Mouse (Mus musculus): Measurements from ENCODE around the gene Wdr41. TPM values are rescaled to one million over a fixed set of nuclear protein-coding genes. Genes with fewer than 3 reads are reported as not detected.

Wdr41 gene
- polyA plus RNA-seq, 2 experiments = 20.4 to 24.4 TPM

DNA sequence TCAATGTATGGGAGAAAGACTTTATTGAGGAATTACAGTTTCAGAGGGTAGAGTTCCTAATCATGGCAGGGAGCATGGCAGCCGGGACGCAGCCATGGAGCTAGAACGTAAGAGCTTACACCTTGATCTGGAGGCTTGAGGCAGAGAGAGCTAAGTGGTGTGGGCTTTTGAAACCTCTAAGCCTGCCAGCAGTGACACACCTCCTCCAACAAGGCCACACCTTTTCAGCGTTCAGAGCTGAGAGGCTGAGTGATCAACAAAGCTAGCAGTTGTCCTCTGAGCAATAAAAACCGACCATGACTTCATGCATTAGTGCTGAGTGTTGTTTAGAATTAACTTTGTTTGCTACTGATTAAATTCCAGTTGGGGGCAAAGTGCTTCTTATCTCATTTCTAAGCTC lies 14.4 kb downstream of the Wdr41 start:
- ATAC-seq (ENCODE audit: low FRiP score, low read depth) (no peak), DNase-seq (ENCODE audit: low spot score) (no peak)
- Histone ChIP-seq H3K4me2 (replicated peaks; ENCODE audit: low read depth, low read length, severe bottlenecking) (no peak overlapping the region), H3K9ac (ENCODE audit: low read depth, low read length, severe bottlenecking) (no peak overlapping the region), H3K4me3 (replicated peaks; ENCODE audit: low read length) (no peak overlapping the region), H3K27me3 (ENCODE audit: control insufficient read depth, insufficient read depth, low read length) (no peaks in the 10 kb centered on the region), H3K27ac (replicated peaks; ENCODE audit: low read depth, low read length) (no peak overlapping the region), H3K9me3 (ENCODE audit: control insufficient read depth, low read length) (no peaks in the 10 kb centered on the region), H3K36me3 (ENCODE audit: control insufficient read depth, insufficient read depth, low read length) (no peaks in the 10 kb centered on the region), H3K4me1 (ENCODE audit: control insufficient read depth, insufficient read depth, low read length) (peaks cover 9% of the 10 kb centered on the region; the same call in 1 of the 2 replicates)
- WGBS = 60% methylated on average over 5 of the region's 5 CpGs
- TF ChIP-seq POLR2A (IDR thresholded peaks at IDR 0.05; ENCODE audit: borderline replicate concordance, extremely low read depth, insufficient read depth, insufficient read length) = no peak

DNA sequence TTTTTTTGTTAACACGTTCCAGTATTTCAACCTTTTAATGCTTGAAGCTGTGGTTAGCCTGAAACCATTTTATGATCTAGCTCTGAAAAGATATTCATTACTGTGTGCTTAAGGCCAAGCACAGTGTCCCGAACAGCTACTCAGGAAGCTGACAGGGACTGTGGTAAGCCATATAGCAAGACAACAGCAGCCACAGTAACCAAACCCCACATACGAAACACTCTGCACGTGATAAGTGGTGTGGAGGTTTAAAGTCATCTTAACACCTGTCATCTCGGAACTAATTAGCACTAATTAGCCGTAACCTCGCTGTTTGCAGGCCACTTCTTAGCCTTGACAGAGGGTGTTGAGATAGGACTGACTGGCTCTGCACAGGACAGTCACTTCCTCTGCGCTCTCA lies 31.1 kb downstream of the Wdr41 start:
- H3K9ac ChIP-seq (ENCODE audit: low read depth, low read length, severe bottlenecking) = no peak overlapping the region
- no peak overlapping the region for H3K4me3 ChIP-seq (replicated peaks; ENCODE audit: low read length)
- no peak for DNase-seq (ENCODE audit: low spot score)
- ATAC-seq (ENCODE audit: low FRiP score, low read depth) = no peak
- WGBS = 63% methylated on average over 8 of the region's 8 CpGs
- no peaks in the 10 kb centered on the region for H3K27me3 ChIP-seq (ENCODE audit: control insufficient read depth, insufficient read depth, low read length)
- H3K27ac ChIP-seq (replicated peaks; ENCODE audit: low read depth, low read length) = no peak overlapping the region
- no peak overlapping the region for H3K4me2 ChIP-seq (replicated peaks; ENCODE audit: low read depth, low read length, severe bottlenecking)
- TF ChIP-seq POLR2A (IDR thresholded peaks at IDR 0.05; ENCODE audit: borderline replicate concordance, extremely low read depth, insufficient read depth, insufficient read length) = no peak
- H3K9me3 ChIP-seq (ENCODE audit: control insufficient read depth, low read length) = no peaks in the 10 kb centered on the region
- H3K4me1 ChIP-seq (ENCODE audit: control insufficient read depth, insufficient read depth, low read length) = no peaks in the 10 kb centered on the region
- peaks cover 8% of the 10 kb centered on the region; the same call in 1 of the 2 replicates for H3K36me3 ChIP-seq (ENCODE audit: control insufficient read depth, insufficient read depth, low read length)

DNA sequence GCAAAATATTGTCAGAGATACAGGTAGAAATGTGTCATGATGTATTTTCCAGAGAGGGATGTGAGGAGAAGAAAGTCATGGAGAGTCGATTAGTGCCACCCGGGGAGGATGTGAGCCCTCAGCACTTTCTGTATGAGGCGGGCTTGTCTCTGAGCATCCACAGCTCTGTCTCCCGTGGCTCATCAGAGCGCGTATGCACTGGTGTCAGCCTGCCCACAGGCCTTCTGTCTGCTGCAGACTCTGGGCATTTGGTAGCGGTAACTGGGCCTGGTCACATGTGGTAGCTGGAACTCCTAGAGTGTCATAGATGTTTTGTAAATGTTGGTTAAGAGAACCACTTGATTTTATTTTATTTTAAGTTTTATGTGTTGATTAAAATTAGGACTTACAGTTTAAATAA lies 33.1 kb downstream of the Wdr41 start:
- Histone ChIP-seq H3K9me3 (ENCODE audit: control insufficient read depth, low read length) (no peaks in the 10 kb centered on the region), H3K4me2 (replicated peaks; ENCODE audit: low read depth, low read length, severe bottlenecking) (no peak overlapping the region), H3K4me1 (ENCODE audit: control insufficient read depth, insufficient read depth, low read length) (no peaks in the 10 kb centered on the region), H3K27me3 (ENCODE audit: control insufficient read depth, insufficient read depth, low read length) (no peaks in the 10 kb centered on the region), H3K36me3 (ENCODE audit: control insufficient read depth, insufficient read depth, low read length) (peaks cover 8% of the 10 kb centered on the region; the same call in 1 of the 2 replicates), H3K27ac (replicated peaks; ENCODE audit: low read depth, low read length) (no peak overlapping the region), H3K4me3 (replicated peaks; ENCODE audit: low read length) (no peak overlapping the region), H3K9ac (ENCODE audit: low read depth, low read length, severe bottlenecking) (no peak overlapping the region)
- ATAC-seq (ENCODE audit: low FRiP score, low read depth) (no peak), DNase-seq (ENCODE audit: low spot score) (no peak)
- WGBS = 87% methylated on average over 7 of the region's 7 CpGs
- TF ChIP-seq POLR2A (IDR thresholded peaks at IDR 0.05; ENCODE audit: borderline replicate concordance, extremely low read depth, insufficient read depth, insufficient read length) = no peak

DNA sequence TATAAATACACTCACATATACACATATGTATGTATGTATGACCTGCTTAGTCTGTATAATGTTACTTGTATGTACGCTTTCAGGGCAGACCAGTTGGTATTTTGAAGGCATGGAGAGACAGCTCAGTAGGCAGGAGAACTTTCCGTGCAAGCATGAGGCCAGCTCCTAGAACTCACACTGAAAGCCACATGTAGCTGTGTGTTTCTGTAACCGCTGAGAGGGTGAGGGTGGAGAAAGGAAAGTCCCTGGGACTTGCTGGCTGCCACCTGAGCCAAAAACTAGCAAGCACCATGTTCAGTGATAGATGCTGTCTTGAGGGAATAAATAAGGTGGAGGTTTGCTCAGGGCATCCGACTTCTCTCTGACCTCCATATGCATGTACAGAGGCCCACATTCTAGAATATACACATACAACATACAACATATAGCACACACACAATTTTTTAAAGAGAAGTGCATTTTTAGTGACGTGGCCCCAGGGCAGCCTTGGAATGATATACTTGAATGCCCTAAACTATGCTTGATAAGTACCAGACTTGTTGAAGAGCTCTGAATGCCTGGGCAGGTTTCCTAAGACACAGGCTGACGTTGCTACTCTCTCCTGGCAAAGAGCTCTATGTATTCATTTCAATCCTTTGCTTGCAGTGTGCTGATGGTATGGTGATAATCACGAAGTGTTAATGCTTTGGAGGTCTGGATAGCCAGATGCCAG lies 35.6 kb downstream of the Wdr41 start:
- H3K27me3 ChIP-seq (ENCODE audit: control insufficient read depth, insufficient read depth, low read length) = no peaks in the 10 kb centered on the region
- TF ChIP-seq POLR2A (IDR thresholded peaks at IDR 0.05; ENCODE audit: borderline replicate concordance, extremely low read depth, insufficient read depth, insufficient read length) = no peak
- H3K4me2 ChIP-seq (replicated peaks; ENCODE audit: low read depth, low read length, severe bottlenecking) = no peak overlapping the region
- H3K4me1 ChIP-seq (ENCODE audit: control insufficient read depth, insufficient read depth, low read length) = no peaks in the 10 kb centered on the region
- no peak for ATAC-seq (ENCODE audit: low FRiP score, low read depth)
- DNase-seq (ENCODE audit: low spot score) = no peak
- no peak overlapping the region for H3K4me3 ChIP-seq (replicated peaks; ENCODE audit: low read length)
- H3K9me3 ChIP-seq (ENCODE audit: control insufficient read depth, low read length) = no peaks in the 10 kb centered on the region
- H3K36me3 ChIP-seq (ENCODE audit: control insufficient read depth, insufficient read depth, low read length) = peaks cover 10% of the 10 kb centered on the region; the same call in 1 of the 2 replicates
- H3K27ac ChIP-seq (replicated peaks; ENCODE audit: low read depth, low read length) = no peak overlapping the region
- 81% methylated on average over 7 of the region's 7 CpGs for WGBS
- no peak overlapping the region for H3K9ac ChIP-seq (ENCODE audit: low read depth, low read length, severe bottlenecking)

DNA sequence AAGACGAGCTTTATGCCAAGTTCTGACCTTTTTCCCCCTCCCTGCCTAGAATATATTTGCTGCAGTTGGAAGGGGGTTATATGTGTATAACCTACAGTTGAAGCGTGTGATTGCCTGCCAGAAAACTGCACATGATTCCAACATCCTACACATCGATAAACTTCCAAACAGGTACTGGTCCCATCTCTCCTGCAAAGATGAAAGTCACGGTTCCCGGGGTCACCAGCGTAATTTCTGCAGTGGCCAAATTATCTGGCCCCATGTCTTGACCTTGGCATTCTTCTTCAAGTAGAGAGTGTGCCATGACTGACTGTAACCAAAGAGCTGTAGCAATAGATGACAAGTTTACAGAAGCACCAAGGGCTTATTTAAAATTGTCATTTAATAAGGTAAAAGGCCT lies 41.1 kb downstream of the Wdr41 start:
- no peak overlapping the region for H3K4me3 ChIP-seq (replicated peaks; ENCODE audit: low read length)
- no peak overlapping the region for H3K9ac ChIP-seq (ENCODE audit: low read depth, low read length, severe bottlenecking)
- no peak overlapping the region for H3K27ac ChIP-seq (replicated peaks; ENCODE audit: low read depth, low read length)
- no peaks in the 10 kb centered on the region for H3K9me3 ChIP-seq (ENCODE audit: control insufficient read depth, low read length)
- H3K27me3 ChIP-seq (ENCODE audit: control insufficient read depth, insufficient read depth, low read length) = no peaks in the 10 kb centered on the region
- no peak overlapping the region for H3K4me2 ChIP-seq (replicated peaks; ENCODE audit: low read depth, low read length, severe bottlenecking)
- no peaks in the 10 kb centered on the region for H3K4me1 ChIP-seq (ENCODE audit: control insufficient read depth, insufficient read depth, low read length)
- TF ChIP-seq POLR2A (IDR thresholded peaks at IDR 0.05; ENCODE audit: borderline replicate concordance, extremely low read depth, insufficient read depth, insufficient read length) = no peak
- ATAC-seq (ENCODE audit: low FRiP score, low read depth) (no peak), DNase-seq (ENCODE audit: low spot score) (no peak)
- peaks cover 19% of the 10 kb centered on the region for H3K36me3 ChIP-seq (ENCODE audit: control insufficient read depth, insufficient read depth, low read length)
- 94% methylated on average over 6 of the region's 6 CpGs for WGBS
